Mouse (Mus musculus) heart, postnatal 36 days (tissue): Measurements from ENCODE around the gene Tm4sf20. TPM values are rescaled to one million over a fixed set of nuclear protein-coding genes. Genes with fewer than 3 reads are reported as not detected.

Source experiments
- DNase-seq, 2 experiments: peaks; one replicate each; pipeline ENCODE4 v3.0.0; 2021 to 2022
- intact Hi-C: fragments of 180-260 bp; cut with DNase I; formaldehyde crosslinking; loops from one replicate; pipeline ENCODE4 v1.15.1; 2025
- total RNA-seq, 2 experiments: library from RNA; stranded (reverse); gene quantifications; 2 replicates each; pipeline ENCODE4 v1.2.3; 2021

Gene Tm4sf20
- not detected for total RNA-seq

GRCm38 (mm10) chr1:82768269-82768668 is at the start of gene Tm4sf20:
Tm4sf20 (minus strand) TSS chr1:82768461.
- no peak for DNase-seq
- intact Hi-C loops = no loop called here

DNA sequence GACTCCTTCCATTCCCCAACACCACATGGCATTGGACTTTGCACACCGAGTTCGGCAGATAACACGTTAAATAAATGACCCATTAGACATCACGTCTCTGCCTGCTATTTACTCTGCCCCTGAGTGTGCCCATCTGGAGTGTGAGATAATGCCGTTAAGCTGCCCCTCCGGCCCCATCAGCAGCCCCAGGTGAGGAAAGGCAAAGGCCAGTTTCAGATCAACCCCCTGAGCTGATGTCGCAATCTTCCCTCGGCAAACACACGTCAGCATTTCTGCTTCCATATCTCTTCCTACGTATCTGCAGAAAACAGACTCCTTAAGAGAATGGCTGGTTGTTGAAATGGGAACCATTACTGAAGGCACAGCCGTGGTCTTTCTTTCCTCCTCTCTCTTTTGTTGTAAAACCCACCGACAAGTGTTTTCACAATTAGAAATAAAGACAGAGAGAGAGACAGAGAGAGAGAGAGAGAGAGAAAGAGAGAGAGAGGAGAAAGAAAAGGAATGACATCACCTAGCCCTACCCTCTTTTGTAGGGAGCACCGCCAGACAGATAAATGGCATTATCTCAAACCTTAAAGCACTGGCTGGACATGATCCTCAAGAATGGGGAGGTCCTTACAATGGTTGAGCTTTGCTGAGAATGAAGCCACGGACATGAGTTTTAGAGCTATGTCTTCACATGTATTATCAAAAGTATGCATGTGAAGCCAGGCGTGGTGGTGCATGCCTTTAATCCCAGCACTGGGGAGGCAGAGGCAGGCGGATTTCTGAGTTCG is 47.9 kb upstream of the Tm4sf20 start:
- intact Hi-C loops = no loop called here
- peak in 1 of 2 experiments; percentile 24 for DNase-seq

- intact Hi-C loops = no loop called here
- no peak for DNase-seq
Measured at GRCm38 (mm10) chr1:82811766-82812165, 43.5 kb upstream of the Tm4sf20 start.

- intact Hi-C loops = no loop called here
- DNase-seq = no peak
Measured at GRCm38 (mm10) chr1:82808564-82808963, 40.3 kb upstream of the Tm4sf20 start.

GRCm38 (mm10) chr1:82807206-82807605 is 38.9 kb upstream of the Tm4sf20 start:
- intact Hi-C loops = no loop called here
- no peak for DNase-seq

DNA sequence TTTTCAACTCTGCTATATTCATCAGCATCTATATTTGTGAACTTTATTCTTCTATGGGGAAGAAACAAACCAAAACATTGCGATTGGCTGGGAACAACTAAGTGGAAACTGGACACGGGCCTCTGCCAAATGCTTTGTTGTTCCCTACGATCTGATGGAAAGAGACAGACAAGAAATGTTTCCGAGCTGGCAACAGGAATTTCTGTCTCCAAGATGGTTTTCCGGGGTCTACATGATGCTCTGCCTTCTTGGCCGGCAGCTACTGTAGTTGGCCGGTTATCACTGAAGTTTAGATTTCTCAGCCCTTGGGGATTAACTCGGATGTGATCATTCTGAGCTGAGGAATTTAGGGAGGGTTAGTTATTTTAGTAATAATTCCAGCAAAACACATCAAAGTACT is 38.1 kb upstream of the Tm4sf20 start:
- intact Hi-C loops = no loop called here
- no peak for DNase-seq

GRCm38 (mm10) chr1:82804059-82804458 is 35.8 kb upstream of the Tm4sf20 start:
- no peak for DNase-seq
- intact Hi-C loops = no loop called here

- DNase-seq = no peak
- intact Hi-C loops = no loop called here
Measured at GRCm38 (mm10) chr1:82803608-82804007, 35.3 kb upstream of the Tm4sf20 start.

- intact Hi-C loops = no loop called here
- no peak for DNase-seq
Measured at GRCm38 (mm10) chr1:82801105-82801783, 33.0 kb upstream of the Tm4sf20 start.

DNA sequence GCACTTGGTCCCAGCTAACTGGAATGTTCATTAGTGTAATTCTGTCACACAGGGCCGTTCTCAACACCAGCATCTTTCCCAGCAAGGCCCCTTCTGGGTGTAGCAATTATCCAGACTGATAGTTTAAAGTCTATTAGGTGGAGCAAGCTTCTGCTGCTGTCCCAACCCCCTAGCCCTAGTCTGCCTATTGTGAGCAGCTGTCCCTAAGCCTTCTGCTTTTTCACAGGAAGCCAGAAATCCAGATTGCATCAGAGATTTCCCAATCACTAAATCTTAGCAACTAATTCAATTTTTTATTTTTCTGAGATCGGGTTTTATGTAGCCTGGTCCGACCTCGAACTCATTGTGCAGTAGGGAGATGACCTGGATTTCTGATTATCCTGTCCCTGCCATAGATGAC is 30.7 kb upstream of the Tm4sf20 start:
- DNase-seq = no peak
- intact Hi-C loops = no loop called here

DNA sequence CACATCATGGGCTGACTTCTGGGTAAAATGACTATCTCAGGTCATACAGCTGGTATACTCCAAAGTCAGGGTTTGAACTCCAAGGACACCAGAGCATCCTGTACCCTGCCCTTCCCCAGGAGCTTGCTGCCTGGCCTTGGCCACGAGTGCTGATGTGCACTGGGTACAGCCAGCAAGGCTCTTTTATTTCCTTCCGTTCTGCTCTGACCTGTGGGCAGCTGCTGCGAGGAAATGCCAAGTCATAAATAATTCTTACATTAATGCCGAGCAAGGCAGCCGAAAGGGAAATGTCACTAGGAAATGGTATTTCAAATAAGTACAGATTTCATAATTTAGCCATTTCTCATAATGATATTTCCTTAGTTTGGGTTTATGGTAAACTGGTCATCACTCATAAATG is 30.0 kb upstream of the Tm4sf20 start:
- DNase-seq = no peak
- intact Hi-C loops = no loop called here

DNA sequence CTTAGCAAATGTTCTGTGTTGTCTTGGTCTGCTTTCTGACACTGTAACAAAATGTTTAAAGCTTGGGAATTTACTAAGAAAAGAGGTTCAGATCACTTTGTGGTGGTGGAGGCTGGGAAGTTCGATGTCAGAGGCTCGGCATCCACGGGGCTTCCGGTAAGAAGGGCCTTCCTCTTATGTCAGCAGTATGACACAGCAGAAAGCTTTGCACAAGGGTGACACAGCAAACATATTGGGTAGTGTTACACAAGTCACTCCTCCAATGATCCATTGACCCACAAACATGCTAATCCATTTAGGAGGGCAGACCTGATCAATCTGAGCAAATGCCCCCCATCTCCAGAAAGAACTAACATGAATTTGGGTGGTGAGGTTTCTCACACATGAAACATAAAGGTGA is 28.8 kb upstream of the Tm4sf20 start:
- intact Hi-C loops = no loop called here
- no peak for DNase-seq

DNA sequence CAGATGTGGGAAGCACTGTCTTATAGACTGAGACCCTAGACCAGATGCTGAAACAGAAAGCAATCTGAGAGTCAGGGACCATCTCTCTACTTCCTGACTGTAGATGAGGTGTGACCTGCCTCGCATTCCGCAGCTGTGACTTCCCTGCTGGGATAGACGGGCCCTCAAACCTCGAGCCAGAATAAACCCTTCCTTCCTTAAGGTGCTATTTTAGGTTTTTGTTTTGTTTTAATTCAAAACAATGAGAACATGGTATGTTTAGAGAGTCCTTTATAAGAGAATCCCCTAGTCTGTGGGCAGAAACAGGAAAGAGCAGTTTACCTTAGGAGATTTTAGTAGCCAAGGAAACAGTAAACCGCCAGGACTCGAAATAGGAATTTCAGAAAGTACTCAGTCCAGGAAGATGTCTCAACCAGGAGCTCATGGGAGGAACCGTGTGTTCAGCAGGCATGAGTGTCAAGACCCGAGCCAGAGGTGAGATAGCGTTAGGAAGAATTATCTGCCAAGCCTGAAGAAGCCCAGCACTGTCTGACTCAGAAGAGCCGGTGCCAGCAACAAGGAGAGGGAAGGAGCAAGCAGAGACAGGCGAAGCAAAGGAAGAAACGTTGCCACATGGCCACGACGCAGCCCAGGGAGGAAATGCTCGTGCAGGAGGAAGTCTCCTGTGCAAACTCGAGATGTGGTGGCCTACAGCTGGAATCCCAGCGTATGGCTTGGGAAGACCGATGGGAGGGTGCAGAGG is 27.6 kb upstream of the Tm4sf20 start:
- intact Hi-C loops = no loop called here
- no peak for DNase-seq

- intact Hi-C loops = no loop called here
Measured at GRCm38 (mm10) chr1:82795211-82795610, 26.9 kb upstream of the Tm4sf20 start.

GRCm38 (mm10) chr1:82793986-82794385 is 25.7 kb upstream of the Tm4sf20 start:
- intact Hi-C loops = no loop called here
- DNase-seq = no peak

More at GRCm38 (mm10) chr1:82795211-82795610, 26.9 kb upstream of the Tm4sf20 start:
- DNase-seq = no peak

- DNase-seq = no peak
Measured at GRCm38 (mm10) chr1:82793110-82793509, 24.8 kb upstream of the Tm4sf20 start.

DNA sequence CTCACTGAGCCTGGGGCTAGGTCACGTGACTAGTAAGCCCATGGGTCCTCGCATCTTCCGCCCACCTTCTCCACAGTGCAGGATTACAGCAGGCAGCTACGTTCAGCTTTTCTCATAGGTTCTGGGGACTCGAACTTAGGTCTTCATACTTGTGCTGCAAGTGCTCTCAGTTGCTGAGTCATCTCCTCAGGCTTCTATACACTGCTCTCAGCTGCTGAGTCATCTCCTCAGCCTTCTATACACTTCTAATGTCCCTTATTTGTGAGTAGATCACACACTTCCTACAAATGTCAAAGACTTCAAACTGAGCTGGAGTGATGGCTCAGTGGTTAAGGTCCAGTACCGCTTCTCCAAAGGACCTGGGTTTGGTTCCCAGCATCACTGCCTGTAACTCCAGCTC is 24.0 kb upstream of the Tm4sf20 start:
- intact Hi-C loops = no loop called here
- DNase-seq = no peak

More at GRCm38 (mm10) chr1:82793110-82793509, 24.8 kb upstream of the Tm4sf20 start:
- intact Hi-C loops = no loop called here

GRCm38 (mm10) chr1:82791105-82791504 is 22.8 kb upstream of the Tm4sf20 start:
- no peak for DNase-seq

DNA sequence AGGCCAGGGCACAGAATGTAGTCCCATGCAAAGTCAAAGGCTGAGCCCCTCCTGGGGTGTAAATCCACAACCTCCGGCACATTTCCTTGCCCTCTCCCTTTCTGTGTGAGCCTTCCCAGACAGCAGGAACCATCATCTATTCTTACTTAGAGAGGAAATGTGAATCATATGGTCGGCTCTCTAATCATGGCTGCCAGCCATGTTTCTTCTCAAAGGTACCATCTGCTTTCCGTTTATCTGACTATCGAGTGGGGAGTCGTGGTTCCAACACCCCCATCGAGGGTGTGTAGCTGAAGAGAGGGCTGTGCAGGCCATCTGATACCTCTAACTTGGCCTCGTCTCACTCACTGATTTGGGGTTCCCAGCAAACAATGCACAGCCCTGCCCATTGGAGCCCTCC is 19.8 kb upstream of the Tm4sf20 start:
- intact Hi-C loops = loop anchor here (5.0 kb wide), 1 partner anchor 929 kb away; no protein-coding TSS in a partner anchor
- DNase-seq = no peak

More at GRCm38 (mm10) chr1:82791105-82791504, 22.8 kb upstream of the Tm4sf20 start:
- intact Hi-C loops = no loop called here

GRCm38 (mm10) chr1:82787414-82787813 is 19.2 kb upstream of the Tm4sf20 start:
- intact Hi-C loops = loop anchor here (1.0 to 5.0 kb wide), 5 partner anchors 51 to 930 kb away; partner anchors contain the start of gene Agfg1
- peak; percentile 53 to 65 for DNase-seq

DNA sequence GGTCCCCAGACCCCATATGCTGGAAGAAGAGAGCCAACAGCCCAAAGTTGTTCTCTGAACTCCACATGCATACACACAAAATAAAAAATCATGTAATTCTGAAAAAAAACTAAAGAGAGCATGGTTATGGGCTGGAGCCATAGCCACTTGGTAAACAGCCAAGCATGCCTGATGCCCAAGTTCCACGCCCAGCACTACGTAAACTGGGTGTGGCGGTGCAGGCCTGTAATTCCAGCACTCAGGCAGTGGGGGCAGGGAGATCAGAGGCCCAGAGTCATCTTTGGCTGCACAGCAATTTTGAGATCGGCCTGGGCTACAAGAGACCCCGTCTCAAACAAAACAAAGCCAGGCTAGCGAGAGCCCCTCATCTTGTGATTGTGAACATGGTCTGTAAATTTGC is 17.3 kb upstream of the Tm4sf20 start:
- peak in 1 of 2 experiments; percentile 13 for DNase-seq
- intact Hi-C loops = loop anchor here (5.0 kb wide), 1 partner anchor 932 kb away; no protein-coding TSS in a partner anchor
